Mouse (Mus musculus): ENCODE data around the gene Myh7b. TPM values are rescaled to one million over a fixed set of nuclear protein-coding genes. Genes with fewer than 3 reads are reported as not detected.

Gene Myh7b
- polyA plus RNA-seq, 1 experiment from 2014 or later: 0.59 TPM

DNA sequence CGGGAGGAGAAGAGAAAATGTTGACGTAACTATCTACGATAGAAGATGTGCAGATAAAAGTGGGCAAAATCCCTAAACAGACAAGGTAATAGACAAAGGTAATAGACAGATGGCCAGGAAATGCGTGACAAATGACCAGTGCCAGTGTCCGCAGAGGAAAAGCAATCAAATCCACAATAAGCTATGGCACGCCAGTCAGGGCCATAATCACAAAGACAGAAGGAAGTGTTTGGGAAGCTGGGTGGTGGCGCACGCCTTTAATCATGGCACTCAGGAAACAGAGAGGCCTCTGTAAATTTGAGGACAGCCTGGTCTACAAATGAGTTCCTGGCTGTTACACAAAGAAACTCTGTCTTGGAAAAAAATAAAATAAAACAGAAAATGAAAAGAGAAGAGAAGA is 70.2 kb downstream of the Myh7b start:
- ATAC-seq (ENCODE audit: low FRiP score) (no peak), DNase-seq (ENCODE audit: low spot score, missing footprints) (peak; percentile 61)
- Histone ChIP-seq H3K36me3 (ENCODE audit: control insufficient read depth, insufficient read depth, low read length) (no peaks in the 10 kb centered on the region), H3K4me1 (ENCODE audit: control insufficient read depth, insufficient read depth, low read length) (no peaks in the 10 kb centered on the region), H3K27me3 (ENCODE audit: control insufficient read depth, insufficient read depth, low read length) (no peaks in the 10 kb centered on the region), H3K9me3 (ENCODE audit: control insufficient read depth, low read length) (no peaks in the 10 kb centered on the region), H3K9ac (ENCODE audit: low read length) (no peak overlapping the region), H3K4me2 (no peak overlapping the region), H3K4me3 (ENCODE audit: low read depth, low read length) (no peak overlapping the region), H3K27ac (ENCODE audit: low read depth, low read length) (no peak overlapping the region)
- 87% methylated on average over 8 of the region's 8 CpGs for WGBS

DNA sequence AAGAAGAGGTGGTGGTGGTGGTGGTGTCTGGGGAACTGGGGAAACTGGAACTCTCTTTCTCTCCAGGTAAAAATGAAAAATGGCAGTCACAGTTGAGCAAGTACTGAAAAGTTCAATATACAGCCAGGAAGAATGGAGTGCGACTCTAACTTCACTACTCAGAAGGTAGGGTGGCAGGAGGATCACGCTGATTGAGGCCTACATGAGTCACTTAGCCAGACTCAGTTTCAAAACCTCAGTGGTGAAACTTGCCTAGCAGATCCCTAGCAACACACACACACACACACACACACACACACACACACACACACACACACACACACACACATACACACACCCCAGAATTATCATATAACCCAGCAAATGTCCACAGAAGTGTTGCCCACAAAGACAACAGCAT is 70.9 kb downstream of the Myh7b start:
- Histone ChIP-seq H3K27me3 (ENCODE audit: control insufficient read depth, insufficient read depth, low read length) (no peaks in the 10 kb centered on the region), H3K4me2 (no peak overlapping the region), H3K4me1 (ENCODE audit: control insufficient read depth, insufficient read depth, low read length) (no peaks in the 10 kb centered on the region), H3K9ac (ENCODE audit: low read length) (no peak overlapping the region), H3K4me3 (ENCODE audit: low read depth, low read length) (no peak overlapping the region), H3K27ac (ENCODE audit: low read depth, low read length) (no peak overlapping the region), H3K36me3 (ENCODE audit: control insufficient read depth, insufficient read depth, low read length) (no peaks in the 10 kb centered on the region), H3K9me3 (ENCODE audit: control insufficient read depth, low read length) (no peaks in the 10 kb centered on the region)
- DNase-seq (ENCODE audit: low spot score, missing footprints) (peak; percentile 12), ATAC-seq (ENCODE audit: low FRiP score) (no peak)
- 92% methylated on average over 2 of the region's 2 CpGs for WGBS

GRCm38 (mm10) chr2:155683137-155683536 is 72.1 kb downstream of the Myh7b start:
- Histone ChIP-seq H3K36me3 (ENCODE audit: control insufficient read depth, insufficient read depth, low read length) (no peaks in the 10 kb centered on the region), H3K27me3 (ENCODE audit: control insufficient read depth, insufficient read depth, low read length) (no peaks in the 10 kb centered on the region), H3K9me3 (ENCODE audit: control insufficient read depth, low read length) (no peaks in the 10 kb centered on the region), H3K4me1 (ENCODE audit: control insufficient read depth, insufficient read depth, low read length) (no peaks in the 10 kb centered on the region), H3K4me3 (ENCODE audit: low read depth, low read length) (no peak overlapping the region), H3K4me2 (no peak overlapping the region), H3K9ac (ENCODE audit: low read length) (no peak overlapping the region), H3K27ac (ENCODE audit: low read depth, low read length) (no peak overlapping the region)
- DNase-seq (ENCODE audit: low spot score, missing footprints): peak; percentile 33
- 69% methylated on average over 3 of the region's 3 CpGs for WGBS
- no peak for ATAC-seq (ENCODE audit: low FRiP score)

DNA sequence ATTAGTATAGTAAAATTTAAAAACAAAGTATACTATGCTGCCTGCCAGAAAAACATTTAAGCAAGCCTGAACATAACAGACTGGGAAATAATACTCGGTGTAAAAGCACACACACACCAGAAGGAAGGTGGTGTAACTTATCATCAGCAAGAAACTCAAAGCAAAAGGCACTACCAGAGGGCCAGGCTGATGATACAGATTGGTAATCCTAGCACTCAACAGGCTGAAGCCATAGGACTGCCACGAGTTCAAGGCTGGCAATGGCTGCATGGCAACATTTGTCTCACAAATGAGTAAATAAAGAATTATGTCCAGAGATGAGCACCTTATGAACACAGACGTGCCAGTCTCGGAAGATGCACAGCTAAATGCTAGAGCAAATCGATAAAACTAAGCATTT is 72.8 kb downstream of the Myh7b start:
- no peaks in the 10 kb centered on the region for H3K36me3 ChIP-seq (ENCODE audit: control insufficient read depth, insufficient read depth, low read length)
- no peak overlapping the region for H3K9ac ChIP-seq (ENCODE audit: low read length)
- no peaks in the 10 kb centered on the region for H3K27me3 ChIP-seq (ENCODE audit: control insufficient read depth, insufficient read depth, low read length)
- whole genome bisulfite sequencing: 91% methylated on average over 5 of the region's 5 CpGs
- DNase-seq (ENCODE audit: low spot score, missing footprints): peak; percentile 51
- ATAC-seq (ENCODE audit: low FRiP score): no peak
- H3K27ac ChIP-seq (ENCODE audit: low read depth, low read length): no peak overlapping the region
- H3K4me3 ChIP-seq (ENCODE audit: low read depth, low read length): no peak overlapping the region
- no peaks in the 10 kb centered on the region for H3K4me1 ChIP-seq (ENCODE audit: control insufficient read depth, insufficient read depth, low read length)
- no peaks in the 10 kb centered on the region for H3K9me3 ChIP-seq (ENCODE audit: control insufficient read depth, low read length)
- H3K4me2 ChIP-seq: no peak overlapping the region

MicroRNAs within 50 kb of the gene (microRNA counts, 519-probe panel; counts per million panel counts)
- not detected for microRNA mmu-miR-499

Small RNAs within 50 kb of the gene (microRNA-seq; reads per million reads assigned to microRNA genes)
- 12.9 reads per million, percentile 33 among the genes with 10 or more reads in this experiment for gene Mir499

Other genes with a start within 250 kb of the Myh7b start
- gene Trp53inp2, start 230.2 kb upstream of the Myh7b start, polyA plus RNA-seq (2014; fragmentation: Nextera tagmentation; extraction: Ambion mirVana): 63.4 and 63.9 TPM in 2 replicates
- gene Ncoa6, start 137.3 kb upstream of the Myh7b start, polyA plus RNA-seq (2014; fragmentation: Nextera tagmentation; extraction: Ambion mirVana): 33.5 and 33.6 TPM in 2 replicates
- gene Acss2, start 93.3 kb upstream of the Myh7b start, polyA plus RNA-seq (2014; fragmentation: Nextera tagmentation; extraction: Ambion mirVana): 21.9 and 23.1 TPM in 2 replicates
- gene Ggt7, start 93.0 kb upstream of the Myh7b start, polyA plus RNA-seq (2014; fragmentation: Nextera tagmentation; extraction: Ambion mirVana): 10.3 and 12.9 TPM in 2 replicates
- gene Gss, start 18.4 kb upstream of the Myh7b start, polyA plus RNA-seq (2014; fragmentation: Nextera tagmentation; extraction: Ambion mirVana): 14.7 and 17.5 TPM in 2 replicates
- 138 and 144 TPM in 2 replicates for gene Trpc4ap, start 81.2 kb downstream of the Myh7b start, polyA plus RNA-seq (2014; fragmentation: Nextera tagmentation; extraction: Ambion mirVana)
- 32.3 and 34.6 TPM in 2 replicates for gene Edem2, start 118.3 kb downstream of the Myh7b start, polyA plus RNA-seq (2014; fragmentation: Nextera tagmentation; extraction: Ambion mirVana)
- not detected in 2 replicates for gene Gm17581, start 124.7 kb downstream of the Myh7b start, polyA plus RNA-seq (2014; fragmentation: Nextera tagmentation; extraction: Ambion mirVana)
- 2.4 and 3.2 TPM in 2 replicates for gene Procr, start 139.9 kb downstream of the Myh7b start, polyA plus RNA-seq (2014; fragmentation: Nextera tagmentation; extraction: Ambion mirVana)
- 2.0 and 2.1 TPM in 2 replicates for gene Mmp24, start 164.1 kb downstream of the Myh7b start, polyA plus RNA-seq (2014; fragmentation: Nextera tagmentation; extraction: Ambion mirVana)
- gene BC029722, start 208.2 kb downstream of the Myh7b start, polyA plus RNA-seq (2014; fragmentation: Nextera tagmentation; extraction: Ambion mirVana): 7.9 and 8.0 TPM in 2 replicates
- gene Eif6, start 215.7 kb downstream of the Myh7b start, polyA plus RNA-seq (2014; fragmentation: Nextera tagmentation; extraction: Ambion mirVana): 188 TPM in 2 replicates
- 0.14 and 0.25 TPM in 2 replicates for gene Fam83c, start 223.6 kb downstream of the Myh7b start, polyA plus RNA-seq (2014; fragmentation: Nextera tagmentation; extraction: Ambion mirVana)